Mouse (Mus musculus): ENCODE measurements around the gene Osgin1. TPM values are rescaled to one million over a fixed set of nuclear protein-coding genes. Genes with fewer than 3 reads are reported as not detected.
A peak's percentile ranks its signal among the peaks of the same experiment; 100 is the strongest.

The Osgin1 gene
- total RNA-seq, 2 experiments from 2014 or later = 0.40 TPM; not detected in 1

- Histone ChIP-seq H3K27ac (no peak overlapping the region), H3K4me3 (peak overlapping the region; percentile 42)
- TF ChIP-seq CTCF (IDR thresholded peaks at IDR 0.05) = no peak
- no peak for DNase-seq (ENCODE audit: extremely low spot score in 1 of 2, low spot score in 2 of 2)
- intact Hi-C loops (cut with DNase I) = loop anchor here (2.0 kb wide), 4 partner anchors 49 to 331 kb away; partner anchors contain the start of genes Taf1c and Tldc1
These were observed 13.9 kb downstream of the Osgin1 start for GRCm38 (mm10) chr8:119447781-119448170.

GRCm38 (mm10) chr8:119449627-119450026, 15.7 kb downstream of the Osgin1 start:
- no peak overlapping the region for H3K4me3 ChIP-seq
- no peak for TF ChIP-seq CTCF (IDR thresholded peaks at IDR 0.05)
- intact Hi-C loops (cut with DNase I) = loop anchor here (2.0 kb wide), 1 partner anchor 47 kb away; no protein-coding TSS in a partner anchor
- peak overlapping the region; percentile 11; the same call in 1 of the 2 replicates for H3K27ac ChIP-seq
- DNase-seq (ENCODE audit: extremely low spot score in 1 of 2, low spot score in 2 of 2) = peak; percentile 58 to 73

- Histone ChIP-seq H3K27ac (no peak overlapping the region), H3K4me3 (no peak overlapping the region)
- intact Hi-C loops (cut with DNase I) = no loop called here
- DNase-seq (ENCODE audit: extremely low spot score in 1 of 2, low spot score in 2 of 2) = no peak
- no peak for TF ChIP-seq CTCF (IDR thresholded peaks at IDR 0.05)
These were observed 17.2 kb downstream of the Osgin1 start for GRCm38 (mm10) chr8:119451131-119451530.

GRCm38 (mm10) chr8:119452919-119453318, 19.0 kb downstream of the Osgin1 start:
- intact Hi-C loops (cut with DNase I) = no loop called here
- Histone ChIP-seq H3K27ac (no peak overlapping the region), H3K4me3 (no peak overlapping the region)
- no peak for TF ChIP-seq CTCF (IDR thresholded peaks at IDR 0.05)
- no peak for DNase-seq (ENCODE audit: extremely low spot score in 1 of 2, low spot score in 2 of 2)

- Histone ChIP-seq H3K27ac (no peak overlapping the region), H3K4me3 (no peak overlapping the region)
- no peak for DNase-seq (ENCODE audit: extremely low spot score in 1 of 2, low spot score in 2 of 2)
- intact Hi-C loops (cut with DNase I) = no loop called here
- TF ChIP-seq CTCF (IDR thresholded peaks at IDR 0.05) = no peak
These were observed 22.1 kb downstream of the Osgin1 start for GRCm38 (mm10) chr8:119456045-119456444.

GRCm38 (mm10) chr8:119459724-119460123, 25.8 kb downstream of the Osgin1 start:
- Histone ChIP-seq H3K4me3 (no peak overlapping the region), H3K27ac (no peak overlapping the region)
- TF ChIP-seq CTCF (IDR thresholded peaks at IDR 0.05) = no peak
- intact Hi-C loops (cut with DNase I) = no loop called here
- no peak for DNase-seq (ENCODE audit: extremely low spot score in 1 of 2, low spot score in 2 of 2)

GRCm38 (mm10) chr8:119461356-119461755, 27.4 kb downstream of the Osgin1 start:
- TF ChIP-seq CTCF (IDR thresholded peaks at IDR 0.05) = no peak
- Histone ChIP-seq H3K27ac (no peak overlapping the region), H3K4me3 (no peak overlapping the region)
- intact Hi-C loops (cut with DNase I) = no loop called here
- DNase-seq (ENCODE audit: extremely low spot score in 1 of 2, low spot score in 2 of 2) = no peak

- intact Hi-C loops (cut with DNase I) = no loop called here
- no peak for TF ChIP-seq CTCF (IDR thresholded peaks at IDR 0.05)
- Histone ChIP-seq H3K27ac (no peak overlapping the region), H3K4me3 (no peak overlapping the region)
- DNase-seq (ENCODE audit: extremely low spot score in 1 of 2, low spot score in 2 of 2) = no peak
These were observed 29.8 kb downstream of the Osgin1 start for GRCm38 (mm10) chr8:119463709-119464108.

GRCm38 (mm10) chr8:119466105-119466504, 32.2 kb downstream of the Osgin1 start:
- intact Hi-C loops (cut with DNase I) = no loop called here
- Histone ChIP-seq H3K27ac (no peak overlapping the region), H3K4me3 (no peak overlapping the region)
- DNase-seq (ENCODE audit: extremely low spot score in 1 of 2, low spot score in 2 of 2) = peak; percentile 41 to 68
- no peak for TF ChIP-seq CTCF (IDR thresholded peaks at IDR 0.05)

- intact Hi-C loops (cut with DNase I) = no loop called here
- no peak overlapping the region for H3K27ac ChIP-seq
- no peak overlapping the region for H3K4me3 ChIP-seq
- DNase-seq (ENCODE audit: extremely low spot score in 1 of 2, low spot score in 2 of 2) = no peak
- TF ChIP-seq CTCF (IDR thresholded peaks at IDR 0.05) = no peak
These were observed 32.9 kb downstream of the Osgin1 start for GRCm38 (mm10) chr8:119466794-119467193.

- TF ChIP-seq CTCF (IDR thresholded peaks at IDR 0.05) = no peak
- no peak overlapping the region for H3K4me3 ChIP-seq
- no peak overlapping the region for H3K27ac ChIP-seq
- intact Hi-C loops (cut with DNase I) = no loop called here
- DNase-seq (ENCODE audit: extremely low spot score in 1 of 2, low spot score in 2 of 2) = no peak
These were observed 34.2 kb downstream of the Osgin1 start for GRCm38 (mm10) chr8:119468091-119468490.

GRCm38 (mm10) chr8:119478684-119479083, 44.8 kb downstream of the Osgin1 start:
- H3K4me3 ChIP-seq = no peak overlapping the region
- H3K27ac ChIP-seq = no peak overlapping the region
- DNase-seq (ENCODE audit: extremely low spot score in 1 of 2, low spot score in 2 of 2) = no peak
- intact Hi-C loops (cut with DNase I) = no loop called here
- no peak for TF ChIP-seq CTCF (IDR thresholded peaks at IDR 0.05)

GRCm38 (mm10) chr8:119484145-119484896, 50.4 kb downstream of the Osgin1 start:
- Histone ChIP-seq H3K4me3 (no peak overlapping the region), H3K27ac (no peak overlapping the region)
- no peak for DNase-seq (ENCODE audit: extremely low spot score in 1 of 2, low spot score in 2 of 2)
- intact Hi-C loops (cut with DNase I) = no loop called here
- no peak for TF ChIP-seq CTCF (IDR thresholded peaks at IDR 0.05)

All from left cerebral cortex, adult 2 months (tissue).